Mouse (Mus musculus) lung, adult 2 months (tissue): ENCODE measurements around the gene N4bp1. TPM values are rescaled to one million over a fixed set of nuclear protein-coding genes. Genes with fewer than 3 reads are reported as not detected.

ENCODE experiments used
- DNase-seq: peaks from one replicate; pipeline ENCODE4 v3.0.0; 2022
- H3K4me1 ChIP-seq: fragments of 200-500 bp; 2 replicates; pipeline ENCODE4 v1.6.1; 2011; ENCODE audit warnings: low read length; ENCODE audit not compliant: control insufficient read depth, insufficient read depth
- H3K4me3 ChIP-seq: fragments of 200-500 bp; replicated peaks from 2 replicates; pipeline ENCODE3; 2011; ENCODE audit warnings: low read depth, mild to moderate bottlenecking, control low read depth, low read length; ENCODE audit errors: extremely low read depth
- CTCF ChIP-seq: fragments of 200-500 bp; IDR thresholded peaks from 2 replicates; pipeline ENCODE4 v1.5.1; 2011; ENCODE audit warnings: mild to moderate bottlenecking, low read length, control low read depth; ENCODE audit not compliant: insufficient read depth
- POLR2A ChIP-seq: fragments of 200-500 bp; IDR thresholded peaks from 2 replicates; pipeline ENCODE4 v1.6.1; 2011; ENCODE audit warnings: low read depth, mild to moderate bottlenecking, control low read depth, low read length, borderline replicate concordance; ENCODE audit errors: extremely low read depth
- WGBS: fragments of 180-500 bp; shearing (Covaris S2); methylation state at CpG from one replicate; pipeline ENCODE4 v1.1.7; 2018; 5-methylcytosine and 5-hydroxymethylcytosine counted together
- polyA plus RNA-seq: library from polyadenylated mRNA; depleted of rRNA; stranded (reverse); fragments of >200 nt; gene quantifications from 2 replicates; pipeline ENCODE4 v1.2.3, GENCODE M21; 2012

The N4bp1 gene
- polyA plus RNA-seq, 1 experiment = 18.9 TPM

GRCm38 (mm10) chr8:86920024-86920423, 35.0 kb upstream of the N4bp1 start:
- Histone ChIP-seq H3K4me3 (no peak overlapping the region), H3K4me1 (peaks cover 5% of the 10 kb centered on the region; the same call in 1 of the 2 replicates)
- DNase-seq = no peak
- 82% methylated on average over 7 of the region's 7 CpGs for WGBS
- TF ChIP-seq CTCF (no peak), POLR2A (no peak)

- Histone ChIP-seq H3K4me3 (no peak overlapping the region), H3K4me1 (peaks cover 5% of the 10 kb centered on the region; the same call in 1 of the 2 replicates)
- no peak for DNase-seq
- no peak for TF ChIP-seq POLR2A
- TF ChIP-seq CTCF = no peak
- WGBS = 55% methylated on average over 4 of the region's 4 CpGs
These were observed 34.2 kb upstream of the N4bp1 start for GRCm38 (mm10) chr8:86919262-86919661.

GRCm38 (mm10) chr8:86918093-86918492, 33.0 kb upstream of the N4bp1 start:
- Histone ChIP-seq H3K4me1 (peaks cover 5% of the 10 kb centered on the region; the same call in 1 of the 2 replicates), H3K4me3 (no peak overlapping the region)
- TF ChIP-seq CTCF = no peak
- TF ChIP-seq POLR2A = no peak
- 92% methylated on average over 2 of the region's 2 CpGs for WGBS
- no peak for DNase-seq

GRCm38 (mm10) chr8:86917689-86918088, 32.6 kb upstream of the N4bp1 start:
- TF ChIP-seq CTCF = no peak
- TF ChIP-seq POLR2A = no peak
- H3K4me3 ChIP-seq = no peak overlapping the region
- 83% methylated on average over 2 of the region's 2 CpGs for WGBS
- peaks cover 5% of the 10 kb centered on the region; the same call in 1 of the 2 replicates for H3K4me1 ChIP-seq
- DNase-seq = no peak

- Histone ChIP-seq H3K4me3 (no peak overlapping the region), H3K4me1 (peaks cover 5% of the 10 kb centered on the region; the same call in 1 of the 2 replicates)
- 75% methylated on average over 4 of the region's 4 CpGs for WGBS
- TF ChIP-seq POLR2A (no peak), CTCF (no peak)
- DNase-seq = no peak
These were observed 31.3 kb upstream of the N4bp1 start for GRCm38 (mm10) chr8:86916369-86916768.

- no peak overlapping the region for H3K4me3 ChIP-seq
- H3K4me1 ChIP-seq = no peaks in the 10 kb centered on the region
- no peak for DNase-seq
- WGBS = 73% methylated on average over 8 of the region's 8 CpGs
- TF ChIP-seq CTCF (no peak), POLR2A (no peak)
These were observed 26.1 kb upstream of the N4bp1 start for GRCm38 (mm10) chr8:86911136-86911535.

GRCm38 (mm10) chr8:86910250-86910649, 25.2 kb upstream of the N4bp1 start:
- 78% methylated on average over 7 of the region's 7 CpGs for WGBS
- DNase-seq = no peak
- Histone ChIP-seq H3K4me1 (no peaks in the 10 kb centered on the region), H3K4me3 (no peak overlapping the region)
- TF ChIP-seq POLR2A = no peak
- no peak for TF ChIP-seq CTCF

- DNase-seq = peak; percentile 69
- 14% methylated on average over 6 of the region's 6 CpGs for WGBS
- TF ChIP-seq POLR2A = no peak
- peak; percentile 76 for TF ChIP-seq CTCF
- Histone ChIP-seq H3K4me3 (no peak overlapping the region), H3K4me1 (no peaks in the 10 kb centered on the region)
These were observed 23.5 kb upstream of the N4bp1 start for GRCm38 (mm10) chr8:86908536-86908935.

- 80% methylated on average over 10 of the region's 10 CpGs for WGBS
- no peak for TF ChIP-seq POLR2A
- Histone ChIP-seq H3K4me1 (peaks cover 6% of the 10 kb centered on the region), H3K4me3 (no peak overlapping the region)
- no peak for DNase-seq
These were observed 19.9 kb upstream of the N4bp1 start for GRCm38 (mm10) chr8:86904911-86905310.

GRCm38 (mm10) chr8:86903104-86903503, 18.0 kb upstream of the N4bp1 start:
- 7% methylated on average over 10 of the region's 10 CpGs for WGBS
- TF ChIP-seq CTCF = peak; percentile 99
- TF ChIP-seq POLR2A = no peak

GRCm38 (mm10) chr8:86902656-86903055, 17.6 kb upstream of the N4bp1 start:
- no peak for TF ChIP-seq POLR2A
- no peak for TF ChIP-seq CTCF
- H3K4me3 ChIP-seq = no peak overlapping the region
- DNase-seq = no peak
- peaks cover 6% of the 10 kb centered on the region for H3K4me1 ChIP-seq
- WGBS = 53% methylated on average over 8 of the region's 8 CpGs

More at GRCm38 (mm10) chr8:86903104-86903503, 18.0 kb upstream of the N4bp1 start:
- peak; percentile 85 for DNase-seq
- Histone ChIP-seq H3K4me3 (no peak overlapping the region), H3K4me1 (peaks cover 6% of the 10 kb centered on the region)
